Mouse (Mus musculus): Measurements from ENCODE around the gene Hbb-bh2. TPM values are rescaled to one million over a fixed set of nuclear protein-coding genes. Genes with fewer than 3 reads are reported as not detected.
"Not testable (repeated sequence)": the region's sequence is repeated elsewhere in the genome, so short reads cannot be mapped to it uniquely, and the experiment has no call there.

Gene Hbb-bh2
- total and polyA plus RNA-seq, 3 experiments = not detected

GRCm38 (mm10) chr7:103808971-103809800, 31.1 kb downstream of the Hbb-bh2 start (continued):
- TF ChIP-seq NRF1 (IDR thresholded peaks at IDR 0.05; ENCODE audit: insufficient read depth, low read depth, low read length, poor library complexity, severe bottlenecking) (no peak), TCF12 (IDR thresholded peaks at IDR 0.05; ENCODE audit: low read depth, low read length) (peak; percentile 86), CHD1 (IDR thresholded peaks at IDR 0.05; ENCODE audit: low read depth, low read length) (no peak; the same call in 1 of the 2 replicates), KAT2A (conservative IDR thresholded peaks at IDR 0.05; ENCODE audit: low read depth, low read length) (no peak), ETS1 (IDR thresholded peaks at IDR 0.05; ENCODE audit: low read depth, low read length) (peak; percentile 96), GATA1 (IDR thresholded peaks at IDR 0.05; ENCODE audit: low read depth, low read length) (peak; percentile 89), NELFE (IDR thresholded peaks at IDR 0.05; ENCODE audit: low read depth, low read length) (no peak), TAL1 (IDR thresholded peaks at IDR 0.05; ENCODE audit: low read length) (peak; percentile 88), UBTF (IDR thresholded peaks at IDR 0.05; ENCODE audit: borderline replicate concordance, insufficient read depth, low read depth, low read length) (no peak), HCFC1 (IDR thresholded peaks at IDR 0.05; ENCODE audit: low read depth, low read length) (no peak), CHD2 (IDR thresholded peaks at IDR 0.05; ENCODE audit: low read length) (no peak), SIN3A (IDR thresholded peaks at IDR 0.05; ENCODE audit: low read length) (peak; percentile 62), RCOR1 (IDR thresholded peaks at IDR 0.05; ENCODE audit: low read depth, low read length) (peak; percentile 45), MAX (IDR thresholded peaks at IDR 0.05; ENCODE audit: low read length) (no peak)

DNA sequence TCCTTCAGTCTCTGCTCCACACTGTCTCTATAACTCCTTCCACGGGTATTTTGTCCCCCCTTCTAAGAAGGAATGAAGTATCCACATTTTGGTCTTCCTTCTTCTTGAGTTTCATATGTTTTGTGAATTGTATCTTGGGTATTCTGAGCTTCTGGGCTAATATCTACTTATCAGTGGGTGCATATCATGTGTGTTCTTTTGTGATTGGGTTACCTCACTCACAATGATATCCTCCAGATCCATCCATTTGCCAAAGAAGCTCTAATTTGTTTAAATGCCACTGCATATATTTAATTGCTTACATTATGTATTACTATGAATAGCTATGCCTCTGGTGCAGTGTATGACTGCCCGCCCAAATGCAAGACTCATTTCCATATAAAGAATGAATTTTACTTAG, 32.2 kb downstream of the Hbb-bh2 start:
- DNase-seq (ENCODE audit: low read depth, low spot score) = peak; percentile 50
- not testable (repeated sequence) for H3K9ac ChIP-seq (ENCODE audit: control insufficient read depth, low read depth, low read length, poor library complexity, severe bottlenecking); H3K4me3 ChIP-seq (ENCODE audit: control insufficient read depth in 1 of 2, insufficient read depth in 1 of 2, low read depth in 2 of 2, low read length in 2 of 2); H3K9me3 ChIP-seq (replicated peaks; ENCODE audit: insufficient read depth, low read length); H3K27me3 ChIP-seq (ENCODE audit: control insufficient read depth in 1 of 2, insufficient read depth in 2 of 2, low read length in 2 of 2); H3K79me2 ChIP-seq (ENCODE audit: control insufficient read depth, insufficient read depth, low read length, poor library complexity)
- Histone ChIP-seq H3K27ac (ENCODE audit: control insufficient read depth, low read depth, low read length) (peak overlapping the region; percentile 57), H3K36me3 (ENCODE audit: control insufficient read depth in 1 of 2, insufficient read depth in 2 of 2, low read length in 2 of 2) (peaks cover 0 to 27% of the 10 kb centered on the region in 2 experiments; a peak in 2 of 4 replicates), H3K4me1 (ENCODE audit: control insufficient read depth in 1 of 2, insufficient read depth in 2 of 2, low read length in 2 of 2) (peaks cover 15 to 18% of the 10 kb centered on the region in 2 experiments)

DNA sequence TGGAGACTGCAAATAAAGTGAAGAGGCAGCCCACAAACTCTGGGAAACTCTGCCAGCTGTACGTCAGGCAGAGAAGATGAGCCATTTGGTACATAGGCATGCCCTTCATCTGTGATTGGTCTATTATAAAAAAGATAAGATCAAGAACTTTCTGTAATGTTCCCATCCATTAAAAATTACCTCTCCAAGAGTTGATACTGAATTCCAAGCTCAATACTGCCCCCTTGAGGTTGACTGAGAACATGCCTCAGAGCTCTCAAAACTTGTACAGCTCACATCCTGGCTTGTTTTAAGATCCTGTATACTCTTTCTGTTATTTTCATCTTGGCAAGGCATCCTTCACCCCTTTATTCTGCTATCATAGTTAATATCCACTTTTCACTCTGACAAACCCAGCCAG, 33.5 kb downstream of the Hbb-bh2 start:
- H3K27ac ChIP-seq (ENCODE audit: control insufficient read depth, low read depth, low read length) = no peak overlapping the region
- H3K79me2 ChIP-seq (ENCODE audit: control insufficient read depth, insufficient read depth, low read length, poor library complexity) = no peaks in the 10 kb centered on the region
- no peaks in the 10 kb centered on the region for H3K27me3 ChIP-seq (ENCODE audit: control insufficient read depth in 1 of 2, insufficient read depth in 2 of 2, low read length in 2 of 2)
- H3K9me3 ChIP-seq (replicated peaks; ENCODE audit: insufficient read depth, low read length) = no peaks in the 10 kb centered on the region
- H3K4me1 ChIP-seq (ENCODE audit: control insufficient read depth in 1 of 2, insufficient read depth in 2 of 2, low read length in 2 of 2) = peaks cover 15 to 16% of the 10 kb centered on the region in 2 experiments
- H3K9ac ChIP-seq (ENCODE audit: control insufficient read depth, low read depth, low read length, poor library complexity, severe bottlenecking) = no peak overlapping the region
- peak; percentile 71 for DNase-seq (ENCODE audit: low read depth, low spot score)
- 0 out of 2 replicates have a peak, but pooled peaks have one; percentile 22 for TF ChIP-seq MXI1 (IDR thresholded peaks at IDR 0.05; ENCODE audit: low read depth, low read length)
- peak; percentile 47 for TF ChIP-seq RAD21 (IDR thresholded peaks at IDR 0.05; ENCODE audit: low read depth, low read length)
- 0 out of 2 replicates have a peak, but pooled peaks have one; percentile 21 for TF ChIP-seq BHLHE40 (IDR thresholded peaks at IDR 0.05; ENCODE audit: borderline replicate concordance, low read depth, low read length)
- TF ChIP-seq NELFE (IDR thresholded peaks at IDR 0.05; ENCODE audit: low read depth, low read length) = no peak
- 0 out of 2 replicates have a peak, but pooled peaks have one; percentile 21 for TF ChIP-seq SIN3A (IDR thresholded peaks at IDR 0.05; ENCODE audit: low read length)
- TF ChIP-seq ZC3H11A (IDR thresholded peaks at IDR 0.05; ENCODE audit: low read depth, low read length) = 0 out of 2 replicates have a peak, but pooled peaks have one; percentile 29
- peak; percentile 32; the same call in 1 of the 2 replicates for TF ChIP-seq ZNF384 (IDR thresholded peaks at IDR 0.05; ENCODE audit: low read depth, low read length)
- no peak for TF ChIP-seq EP300 (IDR thresholded peaks at IDR 0.05; ENCODE audit: low read depth in 1 of 2, low read length in 2 of 2)
- TF ChIP-seq CTCF (IDR thresholded peaks at IDR 0.05 in 2 of 3, conservative IDR thresholded peaks at IDR 0.05 in 1 of 3; ENCODE audit: control insufficient read depth in 1 of 3, insufficient read depth in 1 of 3, low read depth in 2 of 3, low read length in 3 of 3, poor library complexity in 1 of 3, severe bottlenecking in 1 of 3) = peak; percentile 34 to 58 (median 46); a peak in 5 of 6 replicates
- peak; percentile 47 for TF ChIP-seq SMC3 (IDR thresholded peaks at IDR 0.05; ENCODE audit: low read depth, low read length)
- no peak overlapping the region for H3K4me3 ChIP-seq (ENCODE audit: control insufficient read depth in 1 of 2, insufficient read depth in 1 of 2, low read depth in 2 of 2, low read length in 2 of 2)
- peaks cover 0 to 24% of the 10 kb centered on the region in 2 experiments; a peak in 2 of 4 replicates for H3K36me3 ChIP-seq (ENCODE audit: control insufficient read depth in 1 of 2, insufficient read depth in 2 of 2, low read length in 2 of 2)

Data from MEL (cell line).